Mouse (Mus musculus) ES-E14 (cell line): Measurements from ENCODE around the gene Mettl17.

Experiments used
- HCFC1 ChIP-seq: IDR thresholded peaks from 2 replicates; pipeline ENCODE4 v1.6.1; 2012; ENCODE audit warnings: low read length, inconsistent platforms, borderline replicate concordance; ENCODE audit not compliant: insufficient read depth
- MAFK ChIP-seq: IDR thresholded peaks from 2 replicates; pipeline ENCODE4 v1.6.1; 2014; ENCODE audit warnings: mild to moderate bottlenecking, low read depth, low read length, inconsistent platforms; ENCODE audit not compliant: insufficient read depth

DNA sequence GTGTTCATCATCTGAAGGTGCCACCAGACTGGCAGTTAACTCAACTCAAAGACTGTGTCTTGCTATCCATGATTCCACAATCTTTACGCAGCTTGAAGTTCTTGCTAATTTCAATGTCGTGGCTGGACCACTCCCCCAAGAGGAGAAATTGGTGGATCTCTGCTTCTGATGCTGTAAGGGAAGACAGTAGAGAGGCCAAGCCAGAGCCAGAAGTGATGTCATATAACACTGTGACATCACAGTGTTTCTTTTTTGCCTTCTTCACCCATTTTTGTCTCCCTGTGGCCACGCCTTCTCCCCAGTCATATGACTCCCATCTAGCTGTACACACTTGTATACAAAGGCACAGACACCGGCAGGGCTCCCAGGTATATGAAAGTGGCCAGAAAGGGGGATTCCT is 33.5 kb downstream of the Mettl17 start, which contains the start of gene Tppp2:
- TF ChIP-seq MAFK (no peak), HCFC1 (no peak)
